Mouse (Mus musculus): ENCODE measurements around the gene Mrc1. TPM values are rescaled to one million over a fixed set of nuclear protein-coding genes. Genes with fewer than 3 reads are reported as not detected.

The Mrc1 gene
- polyA plus RNA-seq, 1 experiment from 2014 or later, result 4.9 TPM

- 86% methylated on average over 3 of the region's 3 CpGs for WGBS
- no peak for ATAC-seq (ENCODE audit: low FRiP score, low read depth)
- Histone ChIP-seq H3K4me1 (replicated peaks) (no peaks in the 10 kb centered on the region), H3K27me3 (no peaks in the 10 kb centered on the region), H3K4me3 (no peak overlapping the region), H3K27ac (replicated peaks) (no peak overlapping the region), H3K36me3 (no peaks in the 10 kb centered on the region), H3K9me3 (no peaks in the 10 kb centered on the region), H3K9ac (no peak overlapping the region), H3K4me2 (no peak overlapping the region)
Observed at GRCm38 (mm10) chr2:14216653-14217052, 12.5 kb upstream of the Mrc1 start.

- WGBS, result 82% methylated on average over 6 of the region's 6 CpGs
- Histone ChIP-seq H3K9me3 (no peaks in the 10 kb centered on the region), H3K9ac (no peak overlapping the region), H3K27ac (replicated peaks) (no peak overlapping the region), H3K4me2 (no peak overlapping the region), H3K4me1 (replicated peaks) (no peaks in the 10 kb centered on the region), H3K4me3 (no peak overlapping the region), H3K27me3 (no peaks in the 10 kb centered on the region), H3K36me3 (no peaks in the 10 kb centered on the region)
- ATAC-seq (ENCODE audit: low FRiP score, low read depth), result no peak
Observed at GRCm38 (mm10) chr2:14218126-14218525, 11.1 kb upstream of the Mrc1 start.

GRCm38 (mm10) chr2:14224387-14224786, 4.8 kb upstream of the Mrc1 start:
- WGBS, result 87% methylated on average over 3 of the region's 4 CpGs
- Histone ChIP-seq H3K4me3 (no peak overlapping the region), H3K4me2 (no peak overlapping the region), H3K4me1 (replicated peaks) (no peaks in the 10 kb centered on the region), H3K27me3 (no peaks in the 10 kb centered on the region), H3K9me3 (no peaks in the 10 kb centered on the region), H3K9ac (no peak overlapping the region), H3K36me3 (no peaks in the 10 kb centered on the region), H3K27ac (replicated peaks) (no peak overlapping the region)
- no peak for ATAC-seq (ENCODE audit: low FRiP score, low read depth)

GRCm38 (mm10) chr2:14228495-14228894, 697 bp upstream of the Mrc1 start:
- no peaks in the 10 kb centered on the region for H3K36me3 ChIP-seq
- no peak overlapping the region for H3K4me3 ChIP-seq
- no peak overlapping the region for H3K27ac ChIP-seq (replicated peaks)
- ATAC-seq (ENCODE audit: low FRiP score, low read depth), result no peak
- 69% methylated on average over 6 of the region's 6 CpGs for WGBS
- H3K9ac ChIP-seq, result no peak overlapping the region
- H3K27me3 ChIP-seq, result no peaks in the 10 kb centered on the region
- no peaks in the 10 kb centered on the region for H3K4me1 ChIP-seq (replicated peaks)
- no peaks in the 10 kb centered on the region for H3K9me3 ChIP-seq
- H3K4me2 ChIP-seq, result no peak overlapping the region

GRCm38 (mm10) chr2:14229979-14230378, 787 bp downstream of the Mrc1 start:
- H3K4me3 ChIP-seq, result no peak overlapping the region
- H3K27me3 ChIP-seq, result no peaks in the 10 kb centered on the region
- H3K9me3 ChIP-seq, result no peaks in the 10 kb centered on the region
- no peak overlapping the region for H3K9ac ChIP-seq
- no peak overlapping the region for H3K4me2 ChIP-seq
- no peak for ATAC-seq (ENCODE audit: low FRiP score, low read depth)
- WGBS, result 92% methylated on average over 14 of the region's 14 CpGs
- no peak overlapping the region for H3K27ac ChIP-seq (replicated peaks)
- H3K36me3 ChIP-seq, result no peaks in the 10 kb centered on the region
- no peaks in the 10 kb centered on the region for H3K4me1 ChIP-seq (replicated peaks)

- 87% methylated on average over 1 of the region's 1 CpGs for WGBS
- no peaks in the 10 kb centered on the region for H3K4me1 ChIP-seq (replicated peaks)
- no peaks in the 10 kb centered on the region for H3K36me3 ChIP-seq
- H3K9ac ChIP-seq, result no peak overlapping the region
- H3K9me3 ChIP-seq, result no peaks in the 10 kb centered on the region
- no peaks in the 10 kb centered on the region for H3K27me3 ChIP-seq
- no peak overlapping the region for H3K4me3 ChIP-seq
- H3K27ac ChIP-seq (replicated peaks), result no peak overlapping the region
- no peak for ATAC-seq (ENCODE audit: low FRiP score, low read depth)
- no peak overlapping the region for H3K4me2 ChIP-seq
Observed at GRCm38 (mm10) chr2:14232897-14233296, 3.7 kb downstream of the Mrc1 start.

DNA sequence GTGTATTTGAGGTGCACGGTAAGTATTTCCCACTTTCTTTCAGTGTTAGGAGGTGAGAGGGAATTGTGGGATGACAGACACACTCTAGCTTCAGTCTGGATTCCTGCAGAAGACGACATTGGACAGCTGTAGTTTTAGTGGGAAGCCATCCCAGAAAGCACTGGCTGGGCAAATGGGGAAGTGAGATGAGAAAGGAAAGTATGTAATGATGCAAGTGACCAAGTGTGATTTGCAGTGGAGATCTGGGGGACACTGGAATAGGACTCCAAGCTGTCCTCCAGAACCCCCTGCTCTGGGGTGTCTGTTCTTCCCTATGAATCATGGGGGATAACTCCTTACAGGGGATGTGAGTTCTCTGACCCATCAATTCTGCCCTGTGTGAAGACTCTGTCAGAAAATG, 4.8 kb downstream of the Mrc1 start:
- 82% methylated on average over 2 of the region's 2 CpGs for WGBS

DNA sequence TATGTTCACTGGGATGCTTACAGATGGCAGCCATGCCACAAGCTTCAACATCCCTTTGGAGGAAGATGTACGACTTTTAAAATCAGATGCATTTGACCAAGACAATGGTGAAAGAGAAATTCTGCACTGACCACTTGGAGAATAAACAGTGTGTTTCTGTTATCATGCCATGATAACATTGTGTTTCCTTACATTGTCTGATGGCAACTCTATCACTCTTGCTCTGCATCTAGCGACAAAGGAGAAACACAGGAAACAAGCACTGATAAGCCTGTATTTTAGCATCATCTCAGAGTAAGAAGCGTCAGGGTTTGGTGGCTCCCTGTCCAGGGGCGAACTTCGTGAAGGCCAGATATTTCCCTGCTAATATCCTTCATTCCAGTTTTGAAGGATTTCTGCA, 6.1 kb downstream of the Mrc1 start:
- Histone ChIP-seq H3K4me1 (replicated peaks) (no peaks in the 10 kb centered on the region), H3K27ac (replicated peaks) (no peak overlapping the region), H3K4me3 (no peak overlapping the region), H3K9ac (no peak overlapping the region), H3K4me2 (no peak overlapping the region), H3K9me3 (no peaks in the 10 kb centered on the region), H3K36me3 (no peaks in the 10 kb centered on the region), H3K27me3 (no peaks in the 10 kb centered on the region)
- no peak for ATAC-seq (ENCODE audit: low FRiP score, low read depth)
- 92% methylated on average over 5 of the region's 5 CpGs for WGBS

More for the DNA sequence above, 4.8 kb downstream of the Mrc1 start:
- H3K9ac ChIP-seq, result no peak overlapping the region
- no peaks in the 10 kb centered on the region for H3K36me3 ChIP-seq
- H3K27ac ChIP-seq (replicated peaks), result no peak overlapping the region
- H3K4me2 ChIP-seq, result no peak overlapping the region
- no peaks in the 10 kb centered on the region for H3K27me3 ChIP-seq
- ATAC-seq (ENCODE audit: low FRiP score, low read depth), result no peak
- no peaks in the 10 kb centered on the region for H3K9me3 ChIP-seq
- H3K4me3 ChIP-seq, result no peak overlapping the region
- no peaks in the 10 kb centered on the region for H3K4me1 ChIP-seq (replicated peaks)

DNA sequence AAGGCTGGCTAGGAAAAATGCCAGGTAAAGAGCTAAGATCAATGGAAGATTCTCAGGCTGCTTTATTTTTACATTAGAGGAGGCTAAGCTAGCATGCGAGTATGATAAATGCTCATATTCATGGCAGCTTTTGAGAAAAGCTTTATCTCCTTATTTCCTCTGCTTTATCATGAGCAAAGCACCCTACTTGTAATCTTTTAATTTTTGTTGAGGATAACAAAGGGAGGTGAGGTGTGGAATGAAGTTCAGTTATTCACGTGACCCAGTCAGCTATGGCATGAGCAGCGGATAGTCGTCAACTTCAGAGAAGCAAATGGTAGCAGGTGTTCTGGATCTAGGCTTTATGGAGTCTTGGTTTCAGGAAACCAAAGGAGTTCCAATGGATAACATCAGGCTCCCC, 7.7 kb downstream of the Mrc1 start:
- H3K27me3 ChIP-seq, result no peaks in the 10 kb centered on the region
- no peaks in the 10 kb centered on the region for H3K36me3 ChIP-seq
- H3K9me3 ChIP-seq, result no peaks in the 10 kb centered on the region
- H3K4me3 ChIP-seq, result no peak overlapping the region
- H3K4me2 ChIP-seq, result no peak overlapping the region
- 93% methylated on average over 4 of the region's 4 CpGs for WGBS
- no peak overlapping the region for H3K27ac ChIP-seq (replicated peaks)
- H3K9ac ChIP-seq, result no peak overlapping the region
- no peak for ATAC-seq (ENCODE audit: low FRiP score, low read depth)
- H3K4me1 ChIP-seq (replicated peaks), result no peaks in the 10 kb centered on the region

- H3K4me1 ChIP-seq (replicated peaks), result no peaks in the 10 kb centered on the region
- H3K36me3 ChIP-seq, result no peaks in the 10 kb centered on the region
- 64% methylated on average over 4 of the region's 4 CpGs for WGBS
- no peak overlapping the region for H3K4me2 ChIP-seq
- no peak overlapping the region for H3K9ac ChIP-seq
- H3K27me3 ChIP-seq, result no peaks in the 10 kb centered on the region
- no peak overlapping the region for H3K4me3 ChIP-seq
- no peaks in the 10 kb centered on the region for H3K9me3 ChIP-seq
- no peak overlapping the region for H3K27ac ChIP-seq (replicated peaks)
- no peak for ATAC-seq (ENCODE audit: low FRiP score, low read depth)
Observed at GRCm38 (mm10) chr2:14237723-14238122, 8.5 kb downstream of the Mrc1 start.

GRCm38 (mm10) chr2:14239151-14239550, 10.0 kb downstream of the Mrc1 start:
- H3K36me3 ChIP-seq, result no peaks in the 10 kb centered on the region
- 47% methylated on average over 5 of the region's 5 CpGs for WGBS

DNA sequence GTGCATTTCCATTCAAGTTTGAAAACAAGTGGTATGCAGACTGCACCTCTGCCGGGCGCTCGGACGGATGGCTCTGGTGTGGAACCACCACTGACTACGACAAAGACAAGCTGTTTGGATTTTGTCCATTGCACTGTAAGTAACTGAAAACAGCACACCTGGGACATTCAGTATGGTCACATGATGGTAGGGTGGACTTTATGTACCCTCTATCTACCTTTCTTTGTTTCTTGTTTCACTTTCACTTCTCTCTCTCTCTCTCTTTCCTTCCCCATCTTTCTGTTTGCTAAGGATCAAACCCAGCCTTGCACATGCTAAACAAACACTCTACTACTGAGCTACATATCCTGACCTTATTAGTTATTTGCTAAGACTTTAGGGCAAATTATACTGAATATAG, 15.0 kb downstream of the Mrc1 start:
- Histone ChIP-seq H3K4me3 (no peak overlapping the region), H3K9me3 (no peaks in the 10 kb centered on the region), H3K4me2 (no peak overlapping the region), H3K27me3 (no peaks in the 10 kb centered on the region), H3K9ac (no peak overlapping the region), H3K4me1 (replicated peaks) (no peaks in the 10 kb centered on the region), H3K36me3 (no peaks in the 10 kb centered on the region), H3K27ac (replicated peaks) (no peak overlapping the region)
- no peak for ATAC-seq (ENCODE audit: low FRiP score, low read depth)
- WGBS, result 91% methylated on average over 5 of the region's 5 CpGs

More at GRCm38 (mm10) chr2:14239151-14239550, 10.0 kb downstream of the Mrc1 start:
- no peak overlapping the region for H3K9ac ChIP-seq
- H3K4me3 ChIP-seq, result no peak overlapping the region
- H3K27me3 ChIP-seq, result no peaks in the 10 kb centered on the region
- no peaks in the 10 kb centered on the region for H3K9me3 ChIP-seq
- H3K4me2 ChIP-seq, result no peak overlapping the region
- no peak overlapping the region for H3K27ac ChIP-seq (replicated peaks)
- no peak for ATAC-seq (ENCODE audit: low FRiP score, low read depth)
- no peaks in the 10 kb centered on the region for H3K4me1 ChIP-seq (replicated peaks)

- Histone ChIP-seq H3K9ac (no peak overlapping the region), H3K4me3 (no peak overlapping the region), H3K27ac (replicated peaks) (no peak overlapping the region), H3K4me1 (replicated peaks) (no peaks in the 10 kb centered on the region), H3K4me2 (no peak overlapping the region), H3K27me3 (no peaks in the 10 kb centered on the region), H3K9me3 (no peaks in the 10 kb centered on the region), H3K36me3 (no peaks in the 10 kb centered on the region)
- no peak for ATAC-seq (ENCODE audit: low FRiP score, low read depth)
- 85% methylated on average over 2 of the region's 2 CpGs for WGBS
Observed at GRCm38 (mm10) chr2:14244668-14245067, 15.5 kb downstream of the Mrc1 start.

Data from hindbrain, embryonic 15.5 days (tissue).